Mouse (Mus musculus): ENCODE data around the gene Sidt2.

Sidt2 gene

GRCm38 (mm10) chr9:45910995-45911394, 44.1 kb downstream of the Sidt2 start:
- DNase-seq = no peak

- DNase-seq = peak in 1 of 2 experiments; percentile 37
Observed at GRCm38 (mm10) chr9:45907078-45907428, 48.0 kb downstream of the Sidt2 start.

- DNase-seq = peak; percentile 91 to 93
Observed at GRCm38 (mm10) chr9:45906355-45907077, 48.5 kb downstream of the Sidt2 start, which contains the start of the genes Pcsk7 and Rnf214. Gene Pcsk7 (plus strand): TSS chr9:45906497. Gene Rnf214 (minus strand): TSS chr9:45906911.

- peak; percentile 18 to 21 for DNase-seq
Observed at GRCm38 (mm10) chr9:45905811-45906237, 49.2 kb downstream of the Sidt2 start.

- no peak for DNase-seq
Observed at GRCm38 (mm10) chr9:45905196-45905595, 49.9 kb downstream of the Sidt2 start.

- no peak for DNase-seq
Observed at GRCm38 (mm10) chr9:45893681-45894080, 61.4 kb downstream of the Sidt2 start.

Data from B cell, adult 2 months (primary cell).